Mouse (Mus musculus) CH12.LX (cell line): ENCODE results near the gene Tbx1. TPM values are rescaled to one million over a fixed set of nuclear protein-coding genes. Genes with fewer than 3 reads are reported as not detected.

ENCODE experiments used
- DNase-seq: peaks from one replicate; pipeline ENCODE4 v3.0.0-alpha.2; 2013; ENCODE audit errors: extremely low read depth
- H3K27ac ChIP-seq: 2 replicates; pipeline ENCODE4 v1.5.1; 2012; ENCODE audit warnings: low read depth, mild to moderate bottlenecking, control low read depth, moderate library complexity; ENCODE audit not compliant: insufficient read depth
- H3K27me3 ChIP-seq: replicated peaks from 2 replicates; pipeline ENCODE3; 2012; ENCODE audit warnings: inconsistent platforms
- H3K36me3 ChIP-seq, 2 experiments: replicated peaks in 1 of 2; 2 replicates each; pipeline versions ENCODE3 to v1.6.1; 2012; ENCODE audit warnings: inconsistent platforms in 1 of 2, low read length in 1 of 2, mild to moderate bottlenecking in 1 of 2, mixed read lengths in 1 of 2, moderate library complexity in 1 of 2; ENCODE audit not compliant: control insufficient read depth in 1 of 2, insufficient read depth in 1 of 2
- H3K4me1 ChIP-seq, 2 experiments: 2 replicates each; pipeline ENCODE4 v1.6.1; 2012; ENCODE audit warnings: inconsistent platforms in 1 of 2, moderate library complexity in 1 of 2; ENCODE audit not compliant: insufficient read depth in 2 of 2, control insufficient read depth in 1 of 2
- H3K4me2 ChIP-seq: 2 replicates; pipeline ENCODE4 v1.6.1; 2012; ENCODE audit warnings: low read depth, mild to moderate bottlenecking, control low read depth; ENCODE audit not compliant: poor library complexity, insufficient read depth, severe bottlenecking
- H3K4me3 ChIP-seq, 3 experiments: fragments of 150-350 bp in 1 of 3; sonication (generic) in 1 of 3; replicated peaks in 1 of 3; 2 replicates each; pipeline versions ENCODE3 to v1.5.1; 2011 to 2012; ENCODE audit warnings: low read depth in 2 of 3, low read length in 2 of 3, mild to moderate bottlenecking in 2 of 3, moderate library complexity in 2 of 3, control low read depth in 1 of 3, improper control_type of control experiment in 1 of 3, inconsistent platforms in 1 of 3, mixed read lengths in 1 of 3; ENCODE audit not compliant: poor library complexity in 1 of 3
- H3K79me2 ChIP-seq: replicated peaks from 2 replicates; pipeline ENCODE4 v1.6.1; 2012; ENCODE audit warnings: mild to moderate bottlenecking, moderate library complexity; ENCODE audit not compliant: control insufficient read depth, poor library complexity, insufficient read depth, severe bottlenecking; ENCODE audit errors: extremely low read depth
- H3K9ac ChIP-seq: 2 replicates; pipeline ENCODE4 v1.6.1; 2012; ENCODE audit warnings: low read depth, mild to moderate bottlenecking, control low read depth, moderate library complexity; ENCODE audit not compliant: insufficient read depth
- H3K9me3 ChIP-seq: replicated peaks from 2 replicates; pipeline ENCODE3; 2012; ENCODE audit warnings: low read length, inconsistent platforms, mixed read lengths
- BHLHE40 ChIP-seq: IDR thresholded peaks from 2 replicates; pipeline ENCODE4 v1.6.1; 2011; ENCODE audit warnings: mild to moderate bottlenecking, low read depth, low read length, improper control_type of control experiment
- CTCF ChIP-seq, 2 experiments: IDR thresholded peaks in 1 of 2; conservative IDR thresholded peaks in 1 of 2; 2 replicates each; pipeline ENCODE4 v1.5.1; 2011 to 2012; ENCODE audit warnings: low read depth in 2 of 2, low read length in 2 of 2, improper control_type of control experiment in 1 of 2, inconsistent platforms in 1 of 2, mild to moderate bottlenecking in 1 of 2, moderate library complexity in 1 of 2
- E2F4 ChIP-seq: IDR thresholded peaks from 2 replicates; pipeline ENCODE4 v1.6.1; 2011; ENCODE audit warnings: low read depth, low read length, improper control_type of control experiment; ENCODE audit not compliant: insufficient replicate concordance
- EP300 ChIP-seq: IDR thresholded peaks from 2 replicates; pipeline ENCODE4 v1.6.1; 2011; ENCODE audit warnings: low read length, improper control_type of control experiment
- HCFC1 ChIP-seq: IDR thresholded peaks from 2 replicates; pipeline ENCODE4 v1.6.1; 2012; ENCODE audit warnings: low read depth, mild to moderate bottlenecking, inconsistent platforms, low read length, improper control_type of control experiment
- KAT2A ChIP-seq: IDR thresholded peaks from 2 replicates; pipeline ENCODE4 v1.6.1; 2012; ENCODE audit warnings: low read length, improper control_type of control experiment, inconsistent platforms; ENCODE audit not compliant: insufficient replicate concordance
- MAZ ChIP-seq: IDR thresholded peaks from 2 replicates; pipeline ENCODE4 v1.6.1; 2012; ENCODE audit warnings: low read depth, mild to moderate bottlenecking, inconsistent platforms, low read length, improper control_type of control experiment, moderate library complexity
- MXI1 ChIP-seq: IDR thresholded peaks from 2 replicates; pipeline ENCODE4 v1.6.1; 2011; ENCODE audit warnings: mild to moderate bottlenecking, low read depth, low read length, improper control_type of control experiment
- MYC ChIP-seq: IDR thresholded peaks from 2 replicates; pipeline ENCODE4 v1.6.1; 2011; ENCODE audit warnings: low read depth, mild to moderate bottlenecking, improper control_type of control experiment, low read length
- NELFE ChIP-seq: IDR thresholded peaks from 2 replicates; pipeline ENCODE4 v1.6.1; 2011; ENCODE audit warnings: low read depth, low read length, improper control_type of control experiment
- NRF1 ChIP-seq: IDR thresholded peaks from 2 replicates; pipeline ENCODE4 v1.6.1; 2014; ENCODE audit warnings: low read depth, mild to moderate bottlenecking, inconsistent platforms, low read length, improper control_type of control experiment, moderate library complexity
- PAX5 ChIP-seq: IDR thresholded peaks from 2 replicates; pipeline ENCODE4 v1.6.1; 2012; ENCODE audit warnings: low read length, inconsistent platforms, mixed read lengths
- POLR2A ChIP-seq: IDR thresholded peaks from 2 replicates; pipeline ENCODE4 v1.6.1; 2011; ENCODE audit warnings: low read depth, mild to moderate bottlenecking, improper control_type of control experiment, low read length
- RCOR1 ChIP-seq: conservative IDR thresholded peaks from 2 replicates; pipeline ENCODE4 v1.6.1; 2012; ENCODE audit warnings: low read depth, mild to moderate bottlenecking, inconsistent platforms, low read length, improper control_type of control experiment
- USF1 ChIP-seq: IDR thresholded peaks from 2 replicates; pipeline ENCODE4 v1.6.1; 2014; ENCODE audit warnings: low read depth, mild to moderate bottlenecking, inconsistent platforms, low read length, improper control_type of control experiment
- ZC3H11A ChIP-seq: IDR thresholded peaks from 2 replicates; pipeline ENCODE4 v1.6.1; 2012; ENCODE audit warnings: low read depth, mild to moderate bottlenecking, inconsistent platforms, low read length, improper control_type of control experiment
- ZKSCAN1 ChIP-seq: IDR thresholded peaks from 2 replicates; pipeline ENCODE4 v1.6.1; 2012; ENCODE audit warnings: low read depth, inconsistent platforms, low read length, improper control_type of control experiment, borderline replicate concordance
- dilution Hi-C: fragments of 300-500 bp; cut with MboI; formaldehyde crosslinking; loops from 2 replicates; pipeline ENCODE4 v1.14.3; 2020; ENCODE audit warnings: low sequenced_read_pairs; ENCODE audit not compliant: extremely low pct_unique_long_range_greater_than_20kb, extremely low pct_ligation_motif_present
- in situ Hi-C: fragments of 300-500 bp; cut with MboI; formaldehyde crosslinking; loops from 3 replicates; pipeline ENCODE4 v1.14.3; 2019; ENCODE audit warnings: low sequenced_read_pairs, low pct_ligation_motif_present, low pct_unique_long_range_greater_than_20kb, mixed read lengths
- polyA plus RNA-seq: library from polyadenylated mRNA; unstranded; fragments of >175 nt; gene quantifications from 2 replicates; pipeline ENCODE4 v1.2.1, GENCODE M21; 2012; ENCODE audit warnings: low read depth; ENCODE audit not compliant: insufficient read length
- total RNA-seq, 2 experiments: library from RNA; depleted of rRNA; stranded (reverse); fragments of 300-350 nt in 1 of 2; fragments of >200 nt in 1 of 2; gene quantifications; 2 replicates each; pipeline ENCODE4 v1.2.3; 2012 to 2014

Tbx1 gene
- total and polyA plus RNA-seq, 3 experiments = 0.04 TPM; not detected in 2

DNA sequence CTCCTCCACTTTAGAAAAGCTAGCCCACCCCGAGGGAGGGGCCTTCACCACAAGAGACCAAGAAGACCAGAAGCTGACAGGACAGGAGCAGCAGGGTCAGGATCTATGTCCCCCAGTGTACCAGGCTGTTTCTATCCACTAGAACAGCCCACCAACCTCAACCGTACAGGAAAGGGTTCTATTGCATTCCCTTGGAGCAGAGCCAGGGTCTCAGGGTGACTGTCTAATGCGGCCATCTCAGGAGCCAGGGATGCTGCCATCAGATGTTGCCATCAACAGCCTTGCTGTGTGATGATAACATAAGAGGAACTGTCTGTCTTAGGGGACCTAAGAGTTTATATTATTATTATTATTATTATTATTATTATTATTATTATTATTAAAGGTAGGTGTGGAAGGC, 13.4 kb downstream of the Tbx1 start:
- H3K9me3 ChIP-seq = peaks cover 10% of the 10 kb centered on the region
- dilution Hi-C loops (no loop called here), in situ Hi-C loops (no loop called here)
- H3K4me3 ChIP-seq = no peak overlapping the region
- peaks cover 0 to 5% of the 10 kb centered on the region in 2 experiments; a peak in 2 of 4 replicates for H3K4me1 ChIP-seq
- H3K4me2 ChIP-seq = no peak overlapping the region
- no peak for DNase-seq
- no peaks in the 10 kb centered on the region for H3K79me2 ChIP-seq
- no peaks in the 10 kb centered on the region for H3K36me3 ChIP-seq
- H3K27ac ChIP-seq = no peak overlapping the region
- H3K9ac ChIP-seq = no peak overlapping the region
- TF ChIP-seq MAZ (no peak), POLR2A (no peak), NELFE (no peak), BHLHE40 (no peak), ZC3H11A (no peak), NRF1 (no peak), MXI1 (no peak), USF1 (no peak), ZKSCAN1 (no peak), KAT2A (no peak), E2F4 (no peak), HCFC1 (no peak)
- H3K27me3 ChIP-seq = no peaks in the 10 kb centered on the region

DNA sequence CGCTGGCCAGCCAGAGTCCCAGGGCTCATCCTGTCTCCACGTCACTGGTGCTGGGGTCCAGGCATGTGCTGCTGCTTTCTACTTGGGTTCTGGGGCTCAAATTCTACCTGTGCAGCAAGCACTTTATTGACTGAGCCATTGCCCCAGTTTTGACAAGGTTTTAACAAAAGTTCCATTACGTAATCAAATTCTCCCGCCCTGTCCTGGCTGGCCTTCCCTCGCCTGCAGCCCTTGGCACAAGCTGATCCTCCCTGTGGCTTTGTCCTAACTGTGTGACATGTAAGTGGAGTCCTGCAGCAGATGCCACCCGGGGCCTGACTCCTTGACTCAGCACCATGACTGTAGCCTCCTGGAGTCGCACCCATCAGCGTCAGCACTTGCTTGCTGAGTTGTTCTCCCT, 16.3 kb downstream of the Tbx1 start:
- Histone ChIP-seq H3K79me2 (no peaks in the 10 kb centered on the region), H3K9me3 (no peaks in the 10 kb centered on the region), H3K4me1 (peaks cover 0 to 5% of the 10 kb centered on the region in 2 experiments; a peak in 2 of 4 replicates), H3K4me2 (no peak overlapping the region), H3K9ac (no peak overlapping the region), H3K36me3 (no peaks in the 10 kb centered on the region), H3K27ac (no peak overlapping the region), H3K4me3 (no peak overlapping the region), H3K27me3 (no peaks in the 10 kb centered on the region)
- dilution Hi-C loops (no loop called here), in situ Hi-C loops (no loop called here)
- no peak for TF ChIP-seq RCOR1
- TF ChIP-seq E2F4 = no peak
- no peak for TF ChIP-seq NELFE
- TF ChIP-seq EP300 = no peak
- TF ChIP-seq CTCF (conservative IDR thresholded peaks at IDR 0.05 in 1 of 2, IDR thresholded peaks at IDR 0.05 in 1 of 2; ENCODE audit: low read depth in 2 of 2, low read length in 2 of 2) = no peak
- no peak for TF ChIP-seq HCFC1
- TF ChIP-seq MYC = no peak
- TF ChIP-seq USF1 = no peak
- TF ChIP-seq PAX5 = no peak
- DNase-seq = no peak
